Comparison of ENCODE assay signal across 26 mouse cellular contexts in genomic region chr17:32871483-32871882, GRCm38 (mm10). TPM values are rescaled to one million over a fixed set of nuclear protein-coding genes. Genes with fewer than 3 reads are reported as not detected.
"Had no signal": no experiment of that assay in that cellular context is flagged by ENCODE, and none has a peak within 500 bp of the region (broad histone marks: within the 10 kb centered on the region; RNA-seq: fewer than 3 reads in every experiment).

No protein-coding gene starts in this region.

- H3K4me3 ChIP-seq: gastrocnemius, adult 2 months; heart, embryonic 10.5 days; heart, embryonic 12.5 days; hindbrain, embryonic 13.5 days; hindbrain, embryonic 15.5 days; kidney, embryonic 15.5 days; left cerebral cortex, adult 2 months; limb, embryonic 10.5 days; limb, embryonic 12.5 days; liver, embryonic 13.5 days; liver, embryonic 15.5 days had no signal

- H3K9me3 ChIP-seq: heart, embryonic 10.5 days; hindbrain, embryonic 13.5 days; hindbrain, embryonic 15.5 days; limb, embryonic 10.5 days; limb, embryonic 12.5 days; liver, embryonic 13.5 days; liver, embryonic 15.5 days had no signal

- H3K4me1 ChIP-seq: heart, embryonic 10.5 days; heart, embryonic 12.5 days; hindbrain, embryonic 13.5 days; hindbrain, embryonic 15.5 days; kidney, embryonic 15.5 days; limb, embryonic 10.5 days; liver, embryonic 13.5 days; liver, embryonic 15.5 days had no signal

- H3K9ac ChIP-seq: heart, embryonic 12.5 days; hindbrain, embryonic 13.5 days; hindbrain, embryonic 15.5 days; kidney, embryonic 15.5 days; limb, embryonic 12.5 days; liver, embryonic 13.5 days; liver, embryonic 15.5 days; liver, postnatal 0 days had no signal

- H3K36me3 ChIP-seq: heart, embryonic 10.5 days; heart, embryonic 12.5 days; hindbrain, embryonic 13.5 days; hindbrain, embryonic 15.5 days; kidney, embryonic 15.5 days; limb, embryonic 10.5 days; limb, embryonic 12.5 days; liver, embryonic 13.5 days; liver, embryonic 15.5 days had no signal

- H3K27ac ChIP-seq: gastrocnemius, adult 2 months; heart, embryonic 10.5 days; hindbrain, embryonic 13.5 days; hindbrain, embryonic 15.5 days; hindbrain, postnatal 0 days; kidney, embryonic 15.5 days; kidney, postnatal 0 days; left cerebral cortex, adult 2 months; limb, embryonic 10.5 days; limb, embryonic 12.5 days; liver, embryonic 13.5 days; liver, embryonic 15.5 days had no signal

- DNase-seq: gastrocnemius, adult 2 months; gastrocnemius, postnatal 14 days; gastrocnemius, postnatal 36 days; heart, adult 18-20 months; heart, postnatal 14 days; heart, postnatal 36 days; kidney, adult 11 months; kidney, adult 2 months; kidney, adult 9 months; kidney, postnatal 14 days; kidney, postnatal 36 days; liver; liver, embryonic 13.5 days; liver, postnatal 0 days had no signal

RNA-seq across cellular contexts. Expression of gene Cyp4f14, which starts 45.7 kb away (rescaled TPM):
- total RNA-seq: heart, postnatal 14 days; heart, postnatal 36 days; hematopoietic stem cell, adult 5-6 weeks had no signal
